Comparison of ENCODE assay signal across 16 mouse cellular contexts in the genomic region with DNA sequence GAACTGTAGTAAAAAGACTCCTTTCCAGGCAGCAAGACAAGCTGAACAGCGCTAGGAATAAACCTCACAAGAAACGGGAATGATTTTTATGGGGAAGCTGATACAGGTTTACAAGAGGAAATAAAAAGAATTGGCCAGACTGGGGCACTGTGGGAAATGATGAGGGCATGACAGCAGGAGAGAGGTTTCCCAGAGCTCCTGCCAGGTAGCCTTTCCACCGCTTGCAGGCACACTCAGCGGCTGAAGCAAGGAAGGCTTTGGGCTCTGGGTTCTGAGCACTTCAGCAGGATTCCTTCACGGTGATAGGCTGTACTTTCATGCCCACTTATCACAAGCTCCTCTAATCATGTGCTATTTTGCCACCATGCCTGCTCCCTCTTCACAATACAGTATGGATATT.
"Had no signal": no experiment of that assay in that cellular context is flagged by ENCODE, and none has a peak within 500 bp of the region (broad histone marks: within the 10 kb centered on the region; RNA-seq: fewer than 3 reads in every experiment).

No protein-coding gene starts in this region.

- H3K9ac ChIP-seq: kidney, embryonic 15.5 days; liver, embryonic 12.5 days; lung, embryonic 15.5 days; neural tube, embryonic 12.5 days; stomach, embryonic 15.5 days had no signal

- ATAC-seq: liver, embryonic 12.5 days had no signal

- H3K27ac ChIP-seq: kidney, embryonic 15.5 days; limb, embryonic 10.5 days; liver, embryonic 12.5 days; lung, embryonic 15.5 days; macrophage; neural tube, embryonic 12.5 days; stomach, embryonic 15.5 days had no signal

- H3K4me1 ChIP-seq: liver, embryonic 12.5 days; lung, embryonic 15.5 days; megakaryocyte, embryonic 14.5 days; neural tube, embryonic 12.5 days; stomach, embryonic 15.5 days had no signal

- H3K9me3 ChIP-seq: kidney, embryonic 15.5 days; limb, embryonic 10.5 days; liver, embryonic 12.5 days; lung, embryonic 15.5 days; neural tube, embryonic 12.5 days; stomach, embryonic 15.5 days had no signal

- H3K4me2 ChIP-seq: kidney, embryonic 15.5 days; liver, embryonic 12.5 days; lung, embryonic 15.5 days; neural tube, embryonic 12.5 days; stomach, embryonic 15.5 days had no signal

- DNase-seq: kidney, adult 18-20 months; kidney, postnatal 14 days; lung, postnatal 14 days; retina, postnatal 1 day; right cerebral cortex, postnatal 4 days; spleen, adult 18-20 months; thymus, adult 2 months; thymus, postnatal 25 days had no signal

- H3K36me3 ChIP-seq: kidney, embryonic 15.5 days; limb, embryonic 10.5 days; liver, embryonic 12.5 days; lung, embryonic 15.5 days; neural tube, embryonic 12.5 days; stomach, embryonic 15.5 days had no signal

- H3K4me3 ChIP-seq: kidney, embryonic 15.5 days; limb, embryonic 10.5 days; liver, embryonic 12.5 days; lung, embryonic 15.5 days; megakaryocyte, embryonic 14.5 days; neural tube, embryonic 12.5 days; stomach, embryonic 15.5 days had no signal

- H3K27me3 ChIP-seq: kidney, embryonic 15.5 days; liver, embryonic 12.5 days; lung, embryonic 15.5 days; neural tube, embryonic 12.5 days; stomach, embryonic 15.5 days had no signal
